Mouse (Mus musculus) cerebellum, postnatal 25 days (tissue): Measurements from ENCODE around the gene Ptprq.

Source experiments
- DNase-seq, 2 experiments: peaks; one replicate each; pipeline ENCODE4 v3.0.0; 2021; ENCODE audit warnings: mixed read lengths in 2 of 2

Ptprq gene

DNA sequence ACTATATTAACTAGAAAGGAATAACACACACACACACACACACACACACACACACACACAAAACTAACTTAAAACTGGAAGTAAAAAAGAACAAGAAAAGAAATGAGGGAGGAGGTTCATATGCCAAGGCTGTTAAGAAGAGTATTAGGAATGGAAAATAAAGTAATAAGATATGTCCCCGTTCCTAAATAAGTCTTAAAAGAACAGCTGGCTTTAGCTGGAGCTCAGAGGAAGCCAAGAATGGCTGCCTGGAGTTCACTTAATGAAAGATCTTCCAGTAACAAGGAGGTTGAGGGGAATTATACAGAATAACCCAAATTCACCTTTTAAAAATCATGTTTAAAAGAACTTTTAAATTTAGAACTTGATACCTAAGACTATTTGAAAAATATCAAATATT, 93.2 kb downstream of the Ptprq start:
- no peak for DNase-seq

DNA sequence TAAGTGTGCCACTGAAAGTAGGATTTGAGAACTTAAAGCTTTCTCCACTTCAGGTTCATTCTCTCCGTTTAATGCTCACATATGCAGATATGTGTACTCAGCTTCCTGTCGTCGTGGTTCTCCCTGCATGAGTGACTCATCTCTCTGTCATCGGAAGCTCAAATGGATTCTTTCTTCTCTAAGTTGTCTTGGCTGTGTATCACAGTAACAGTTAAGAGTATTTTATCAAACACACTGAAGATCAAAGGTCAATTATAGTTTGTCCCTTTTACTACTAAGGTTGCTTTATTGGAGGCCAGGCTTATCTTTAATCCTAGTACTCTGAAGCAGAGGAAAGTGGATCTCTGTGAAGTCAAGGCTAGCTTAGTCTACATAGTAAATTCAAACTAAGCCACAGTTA, 95.6 kb downstream of the Ptprq start:
- no peak for DNase-seq

DNA sequence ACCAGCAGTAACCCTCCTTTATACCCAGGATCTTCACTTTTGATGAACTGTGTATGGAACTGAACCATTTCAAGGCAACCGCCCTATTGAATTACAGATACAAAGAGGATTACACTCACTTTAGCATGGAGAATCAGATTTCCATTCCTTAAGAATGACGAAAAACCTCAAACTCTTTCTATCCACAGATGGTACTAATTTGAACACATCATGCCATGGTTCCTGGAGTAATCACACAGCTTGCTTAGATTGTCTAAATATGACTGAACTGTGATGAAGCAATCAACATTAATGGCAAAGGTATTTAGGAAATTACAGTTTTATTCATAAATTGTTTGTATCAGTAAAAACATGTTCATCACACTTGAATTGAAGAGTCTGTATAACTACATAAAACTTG, 104.4 kb downstream of the Ptprq start:
- no peak for DNase-seq

DNA sequence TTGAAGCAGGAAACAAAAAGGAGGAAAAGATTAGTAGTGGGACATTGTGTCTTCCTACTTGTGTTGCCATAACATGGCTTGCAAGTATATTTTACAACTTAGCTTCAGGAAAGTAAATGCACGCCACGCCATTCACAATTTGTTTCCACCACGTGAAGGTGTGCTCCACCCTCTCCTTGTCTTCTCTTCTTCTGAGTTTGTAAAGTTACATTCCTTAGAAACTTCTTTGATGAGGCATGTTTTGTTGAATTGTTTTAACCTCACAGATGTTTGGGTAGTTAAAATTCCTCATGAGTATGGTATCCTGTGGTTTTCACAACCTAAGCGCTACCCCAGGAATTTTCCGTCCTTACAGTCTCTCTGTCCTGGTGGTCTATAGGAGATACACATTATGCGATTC, 118.5 kb downstream of the Ptprq start:
- no peak for DNase-seq

DNA sequence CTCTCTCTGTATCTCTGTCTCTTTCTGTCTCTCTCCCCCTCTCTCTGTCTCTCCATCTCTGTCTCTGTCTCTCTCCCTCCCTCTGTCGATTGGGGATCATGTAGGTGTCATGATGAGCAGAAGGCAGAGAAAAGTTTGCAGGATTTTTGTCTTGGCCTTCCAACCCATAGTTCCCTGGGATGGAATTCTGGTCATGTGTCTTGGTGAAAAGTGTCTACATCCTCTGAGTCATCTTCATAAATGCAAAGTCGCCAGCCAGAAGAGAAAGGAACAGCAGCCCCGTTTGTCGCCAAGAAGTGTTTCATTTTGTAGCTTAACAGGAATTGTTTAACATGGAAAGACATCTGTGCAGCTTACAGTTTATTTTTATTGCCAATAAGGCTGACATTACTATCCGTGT, 136.5 kb downstream of the Ptprq start:
- DNase-seq, result no peak

DNA sequence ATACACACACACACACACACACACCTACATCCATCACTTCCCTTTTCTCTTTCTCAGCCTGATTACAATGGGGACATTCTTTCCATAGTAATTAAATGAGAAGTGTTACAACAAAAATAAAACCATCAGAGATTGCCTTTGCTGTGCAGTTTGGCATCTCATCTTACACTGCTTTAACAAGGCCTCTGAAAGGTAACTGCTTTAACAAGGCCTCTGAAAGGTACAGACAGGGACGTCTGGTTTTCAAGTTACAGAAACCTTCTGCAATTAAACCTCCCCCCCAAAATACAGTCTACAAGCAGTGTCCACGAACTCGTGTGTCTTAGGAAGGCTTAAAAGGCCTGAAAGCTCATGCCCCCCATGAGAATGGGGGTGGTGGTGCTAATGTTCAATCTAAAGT, 150.8 kb downstream of the Ptprq start:
- DNase-seq, result no peak

DNA sequence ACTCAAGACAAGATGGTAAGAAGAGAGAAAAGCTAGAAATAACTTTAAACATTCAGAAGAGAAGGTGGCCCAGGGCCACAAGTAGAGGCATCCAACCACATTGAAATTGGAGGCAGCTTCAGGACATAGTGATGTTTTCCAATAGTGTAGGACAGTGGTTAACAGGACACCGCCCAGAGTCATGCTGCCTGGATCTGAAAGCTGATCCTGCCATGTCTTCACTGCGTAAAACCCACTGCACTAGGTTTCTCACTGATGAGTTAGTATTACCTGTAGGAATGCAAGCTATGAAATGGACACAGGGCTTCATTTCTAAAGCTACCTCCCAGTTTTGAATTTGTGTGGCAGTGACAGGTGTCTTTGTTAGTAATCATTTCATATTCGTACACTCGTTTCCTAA, 151.6 kb downstream of the Ptprq start:
- no peak for DNase-seq

DNA sequence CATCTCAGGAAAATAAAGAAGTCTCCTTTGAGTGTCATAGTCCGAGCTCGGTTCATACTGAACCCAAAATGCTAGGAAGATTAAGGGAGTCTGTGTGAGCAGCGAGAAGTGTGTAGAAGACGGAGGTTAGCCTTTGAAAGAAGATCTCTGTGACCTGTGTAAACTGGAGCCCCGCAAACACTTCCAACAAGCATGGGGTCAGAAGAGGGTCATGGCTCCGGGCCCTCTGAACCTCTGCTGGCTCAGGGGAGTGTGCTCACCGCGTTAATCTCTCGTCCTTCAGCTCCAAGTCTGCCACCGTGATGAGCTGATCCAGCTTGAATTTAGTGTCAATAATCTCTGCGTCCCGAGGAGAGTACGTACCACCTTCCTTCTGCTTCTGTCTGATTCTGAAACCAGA, 157.0 kb downstream of the Ptprq start:
- DNase-seq, result no peak

DNA sequence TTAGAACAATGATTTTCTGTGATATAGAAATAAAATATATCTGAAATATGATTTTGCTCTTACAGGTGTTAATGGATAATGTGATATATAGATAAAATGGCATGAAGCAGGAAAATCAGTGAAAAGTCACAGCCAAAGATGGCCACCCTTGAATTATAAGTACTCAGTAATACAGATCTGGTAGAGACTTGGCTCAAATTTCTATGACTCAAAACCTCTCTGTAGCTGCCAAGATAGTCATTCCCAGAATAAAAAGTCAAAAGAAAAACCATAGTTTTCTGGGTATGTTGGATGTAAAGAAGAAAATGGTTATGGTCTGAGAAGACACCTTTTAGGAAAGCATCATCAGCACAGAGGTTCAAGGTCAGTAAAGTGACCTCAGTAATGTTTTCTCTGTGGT, 159.0 kb downstream of the Ptprq start:
- DNase-seq, result no peak

DNA sequence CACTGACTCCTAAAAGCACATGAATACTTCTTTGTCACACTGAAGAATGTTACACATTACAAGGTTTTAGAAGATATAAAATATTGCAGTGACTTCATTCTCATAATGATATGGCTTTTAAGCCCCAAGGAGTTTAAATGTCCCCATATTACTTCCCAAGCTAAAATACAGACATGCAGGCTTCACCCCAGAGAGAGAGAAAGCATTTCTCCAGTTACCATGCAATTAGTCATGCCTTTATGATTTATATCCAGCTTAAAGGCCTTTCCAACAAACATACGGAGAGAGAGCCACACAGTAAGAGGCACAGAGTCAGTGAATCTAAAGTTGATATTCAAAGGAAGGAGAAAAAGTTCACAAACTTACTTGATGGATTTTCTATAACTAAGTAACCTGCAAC, 176.8 kb downstream of the Ptprq start:
- no peak for DNase-seq

DNA sequence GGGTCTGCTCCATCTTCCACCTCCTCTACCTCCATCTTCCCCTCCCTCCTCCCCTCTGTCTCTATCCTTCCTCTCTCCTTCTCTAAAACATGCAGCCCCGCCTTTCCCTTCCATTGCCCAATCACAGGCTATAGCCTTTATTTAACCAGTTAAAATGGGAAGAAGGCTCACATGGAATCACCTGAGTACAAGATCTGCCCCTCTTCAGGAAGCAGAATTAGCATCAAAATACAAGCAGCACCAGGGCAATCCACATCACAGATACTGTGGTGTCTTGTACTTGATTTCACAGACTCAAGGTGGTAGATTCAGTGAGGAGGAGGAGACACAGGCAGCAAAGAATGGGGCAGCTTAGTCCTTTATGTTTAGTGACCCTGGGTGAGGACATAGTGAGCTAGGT, 191.1 kb downstream of the Ptprq start:
- no peak for DNase-seq

DNA sequence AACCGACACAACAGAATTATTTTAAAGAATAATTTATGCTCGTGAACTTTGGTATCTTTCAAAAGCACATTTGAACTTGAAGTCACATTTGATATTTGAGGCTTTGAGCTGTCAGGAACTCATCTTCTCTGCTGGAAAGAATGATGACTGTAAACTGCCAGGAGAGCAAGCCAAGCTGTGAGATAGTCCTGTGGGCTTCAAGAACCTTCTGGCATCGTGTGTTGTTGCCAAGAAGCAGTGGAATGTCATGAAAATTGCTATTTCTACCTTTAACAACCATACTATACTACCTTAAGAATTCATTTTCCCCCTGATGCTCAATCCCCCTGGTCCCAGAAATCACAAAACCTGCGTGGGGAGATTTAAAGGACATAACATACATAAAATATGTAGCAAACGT, 200.6 kb downstream of the Ptprq start:
- DNase-seq, result peak; percentile 11 to 38

DNA sequence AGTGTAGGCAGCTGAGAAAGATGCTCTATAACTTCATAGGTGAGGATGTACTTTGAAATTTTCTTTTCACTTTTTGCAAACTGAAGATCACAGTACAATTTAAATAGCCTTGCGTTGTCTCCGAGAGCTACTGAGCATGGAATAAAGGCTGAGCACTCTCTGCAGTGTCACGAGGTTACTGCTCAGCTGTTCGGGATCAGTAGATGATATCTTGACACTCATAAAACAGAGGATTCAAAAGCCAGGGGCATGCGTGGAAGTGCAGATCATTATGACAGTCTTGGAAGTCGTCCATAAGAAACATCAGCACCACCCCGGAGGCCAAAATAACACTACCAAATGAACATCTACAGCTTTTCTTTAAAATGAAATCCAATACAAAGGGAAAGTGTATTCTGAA, 203.2 kb downstream of the Ptprq start:
- DNase-seq, result no peak

DNA sequence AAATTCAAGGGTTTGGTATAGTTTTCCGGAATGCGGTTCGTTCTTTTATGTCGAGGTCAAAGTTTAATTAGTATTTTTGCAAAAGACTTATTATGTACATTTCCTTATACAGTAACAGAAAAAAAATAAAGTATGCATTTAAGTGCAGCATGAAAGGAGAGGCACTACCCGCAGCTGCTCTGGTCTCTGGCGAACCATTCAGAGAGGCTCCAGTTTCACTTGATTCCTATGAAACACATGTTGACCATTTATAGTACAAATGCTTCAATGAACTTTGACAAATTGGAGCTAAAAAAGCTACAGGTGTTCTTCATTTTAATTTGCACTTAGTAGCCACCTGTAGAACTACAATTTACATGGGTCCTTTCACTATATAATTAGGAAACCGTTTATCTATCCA, 205.1 kb downstream of the Ptprq start:
- no peak for DNase-seq

DNA sequence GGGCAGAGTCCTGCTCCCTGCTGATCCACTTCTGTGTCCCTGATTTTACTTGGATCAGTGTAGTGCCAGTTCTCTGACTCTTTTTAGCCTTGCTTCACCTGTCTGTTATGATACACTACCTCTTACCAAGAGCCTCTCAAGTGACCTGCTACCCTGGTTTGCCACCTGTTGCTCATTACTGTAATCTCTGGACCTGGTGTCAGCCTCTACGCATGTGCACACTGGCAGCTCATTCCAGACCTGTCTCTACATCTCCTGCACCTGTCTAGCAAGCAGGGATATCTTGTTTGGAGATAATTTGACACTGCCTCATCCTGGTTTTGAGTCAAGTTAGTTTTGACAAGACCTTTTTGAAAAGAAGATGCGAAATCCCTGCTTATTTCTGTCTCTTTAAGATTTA, 213.5 kb downstream of the Ptprq start:
- no peak for DNase-seq

DNA sequence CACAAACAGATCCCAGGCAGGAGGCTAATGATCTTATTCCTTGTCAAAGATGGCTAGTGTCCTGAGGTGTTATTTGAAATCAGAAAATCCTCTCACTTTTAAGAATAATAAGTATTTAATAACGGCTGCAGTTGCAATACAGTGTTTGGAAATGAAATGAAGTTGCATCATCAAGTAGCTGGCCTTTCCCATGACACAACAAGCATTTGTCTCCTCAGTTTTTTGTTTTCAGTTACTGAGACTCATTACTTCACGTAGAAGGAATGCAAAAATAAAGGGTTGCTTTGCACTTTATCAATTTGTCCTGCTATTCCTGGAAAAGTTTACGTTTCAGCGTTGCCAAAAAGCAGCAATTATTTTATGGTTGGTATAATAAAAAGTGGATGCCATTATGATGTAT, 216.4 kb downstream of the Ptprq start:
- no peak for DNase-seq

DNA sequence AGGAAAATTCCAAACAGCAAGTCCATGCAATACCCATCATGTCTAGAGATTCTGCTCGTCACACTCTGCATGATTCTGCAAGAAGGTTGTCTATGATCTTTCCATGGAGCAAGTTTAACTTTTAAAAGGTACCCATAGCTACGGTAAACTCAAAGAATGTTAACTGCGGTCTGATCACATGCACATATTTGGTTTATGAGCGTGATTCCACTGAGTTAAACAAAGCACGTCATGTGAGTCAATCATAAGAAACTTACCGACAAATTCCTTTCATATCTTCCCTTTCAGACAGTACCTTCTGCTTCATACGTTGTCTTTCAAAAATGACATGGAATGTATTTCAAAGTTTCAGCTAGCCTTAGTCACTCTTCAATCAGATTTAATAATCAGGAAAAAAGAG, 217.7 kb downstream of the Ptprq start:
- no peak for DNase-seq

DNA sequence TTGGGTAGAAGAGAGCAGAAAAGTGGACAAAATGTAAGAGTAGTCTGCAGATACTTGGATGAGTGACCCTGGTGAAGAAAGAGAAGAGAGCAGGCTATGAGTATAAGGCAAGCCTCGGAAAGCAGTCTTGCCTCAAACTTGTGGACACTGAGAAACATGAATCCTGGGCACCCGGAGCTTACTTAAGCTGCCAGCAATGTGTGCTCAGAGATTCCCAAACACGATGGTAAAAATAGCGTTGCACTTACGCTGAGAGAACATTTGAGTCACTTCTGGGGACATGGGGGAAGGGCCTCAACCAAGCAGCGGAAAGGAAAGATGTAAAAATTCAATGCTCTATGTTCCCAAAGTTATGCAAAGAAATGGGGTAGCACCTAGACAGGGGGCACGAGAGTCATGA, 220.2 kb downstream of the Ptprq start:
- DNase-seq, result no peak

DNA sequence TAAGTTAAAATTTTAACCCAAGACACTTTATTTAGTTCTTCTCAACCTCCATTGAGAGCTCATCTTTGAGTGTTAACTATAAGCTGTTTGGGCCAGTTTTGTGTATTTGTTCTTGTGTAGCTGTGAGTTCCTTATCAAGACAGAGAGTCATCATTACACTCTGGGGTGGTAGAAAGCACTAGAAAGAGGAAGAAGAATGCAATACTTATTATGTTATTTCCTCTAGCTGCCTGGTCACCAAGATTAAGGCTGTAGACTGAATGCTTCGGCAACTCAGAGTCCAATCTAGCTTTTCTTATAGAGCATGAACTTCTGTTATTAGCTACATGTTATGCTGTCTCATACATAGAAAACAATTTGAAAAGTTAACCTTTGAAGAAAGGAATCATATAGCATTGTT, 223.4 kb downstream of the Ptprq start:
- DNase-seq, result no peak

DNA sequence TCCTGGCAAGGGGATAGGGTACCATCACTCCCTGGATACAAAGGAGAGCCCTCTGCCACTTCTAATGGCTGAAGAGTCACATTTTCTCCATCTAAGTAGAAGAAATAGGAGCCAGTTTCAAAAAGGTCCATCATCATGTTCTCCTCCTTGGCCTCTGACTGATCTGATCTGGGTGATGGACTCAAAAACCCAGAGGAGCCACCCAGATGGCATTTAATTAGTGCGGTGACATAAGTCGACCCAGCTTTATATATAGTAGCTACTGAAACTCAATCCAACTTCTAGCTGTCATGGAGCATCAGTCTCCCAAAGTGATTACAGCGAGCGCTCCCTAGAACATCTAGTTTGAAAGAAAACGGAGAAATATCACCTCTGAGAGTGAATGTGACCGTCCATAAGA, 225.3 kb downstream of the Ptprq start, which contains the start of gene Myf6:
TSS of gene Myf6 (minus strand) at position 170 of the 400 bp plus-strand sequence.
- no peak for DNase-seq

DNA sequence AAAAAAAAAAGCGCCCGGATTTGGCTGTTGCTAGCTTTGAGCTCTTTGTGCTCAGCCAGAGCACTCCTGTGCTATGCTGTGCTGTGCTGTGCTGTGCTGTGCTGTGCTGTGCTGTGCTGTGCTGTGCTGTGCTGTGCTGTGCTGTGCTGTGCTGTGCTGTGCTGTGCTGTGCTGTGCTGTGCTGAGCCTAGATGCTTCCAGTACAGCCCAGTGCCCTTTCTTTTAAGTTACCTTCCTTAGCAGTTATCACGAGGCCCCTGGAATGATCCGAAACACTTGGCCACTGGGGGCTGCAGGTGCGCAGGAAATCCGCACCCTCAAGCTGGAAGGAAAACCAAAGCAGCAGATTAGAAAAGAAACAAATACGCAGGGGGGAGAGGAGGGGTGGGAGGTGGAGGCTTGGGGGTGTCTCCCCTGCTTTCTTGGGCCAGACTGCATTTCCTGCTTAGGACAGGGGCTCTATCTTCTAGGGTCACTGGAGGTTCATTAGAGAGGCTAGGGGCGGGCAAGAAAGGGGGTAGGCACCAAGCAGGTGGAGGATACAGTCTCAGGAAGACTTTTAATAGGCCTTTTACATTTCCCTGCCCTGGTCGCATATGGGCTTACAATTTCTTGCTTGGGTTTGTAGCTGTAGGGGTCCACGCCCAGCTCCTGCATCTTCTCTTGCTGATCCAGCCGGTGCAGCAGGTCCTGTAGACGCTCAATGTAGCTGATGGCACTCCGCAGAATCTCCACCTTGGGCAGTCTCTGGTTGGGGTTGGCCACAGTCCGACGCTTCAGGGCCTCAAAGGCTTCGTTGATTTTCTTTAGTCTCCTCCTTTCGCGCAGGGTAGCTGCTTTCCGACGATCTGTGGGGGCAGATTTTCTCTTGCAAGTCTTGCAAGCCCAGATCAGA, 226.0 kb downstream of the Ptprq start:
- no peak for DNase-seq

DNA sequence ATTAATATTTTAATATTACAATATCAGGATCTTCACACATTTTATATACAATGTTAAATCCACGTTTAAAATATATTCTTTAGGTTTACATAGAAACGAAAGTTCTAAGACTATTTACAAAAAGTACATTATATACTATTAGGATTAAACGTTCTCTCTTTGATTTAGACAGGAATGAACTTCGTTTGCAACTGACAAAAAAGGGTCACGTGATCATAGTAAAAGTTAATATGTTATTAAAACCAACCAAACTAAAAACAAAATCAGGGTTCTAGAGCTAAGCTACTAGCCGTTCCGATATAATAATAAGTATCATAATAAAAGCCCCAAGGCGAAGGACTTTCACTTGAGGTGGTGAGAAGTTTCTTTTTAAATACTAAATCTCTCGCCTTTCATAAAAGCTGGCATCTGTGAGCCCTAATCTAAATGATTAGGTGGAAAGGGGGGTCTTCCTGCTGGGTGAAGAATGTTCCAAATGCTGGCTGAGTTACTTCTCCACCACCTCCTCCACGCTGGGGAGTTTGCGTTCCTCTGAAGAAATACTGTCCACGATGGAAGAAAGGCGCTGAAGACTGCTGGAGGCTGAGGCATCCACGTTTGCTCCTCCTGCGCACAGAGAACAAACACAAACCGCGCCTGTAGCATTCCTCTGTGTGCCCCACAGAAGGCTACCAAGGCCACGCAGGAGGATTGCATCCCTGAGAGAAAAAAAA, 226.8 kb downstream of the Ptprq start:
- DNase-seq, result peak in 1 of 2 experiments; percentile 11

DNA sequence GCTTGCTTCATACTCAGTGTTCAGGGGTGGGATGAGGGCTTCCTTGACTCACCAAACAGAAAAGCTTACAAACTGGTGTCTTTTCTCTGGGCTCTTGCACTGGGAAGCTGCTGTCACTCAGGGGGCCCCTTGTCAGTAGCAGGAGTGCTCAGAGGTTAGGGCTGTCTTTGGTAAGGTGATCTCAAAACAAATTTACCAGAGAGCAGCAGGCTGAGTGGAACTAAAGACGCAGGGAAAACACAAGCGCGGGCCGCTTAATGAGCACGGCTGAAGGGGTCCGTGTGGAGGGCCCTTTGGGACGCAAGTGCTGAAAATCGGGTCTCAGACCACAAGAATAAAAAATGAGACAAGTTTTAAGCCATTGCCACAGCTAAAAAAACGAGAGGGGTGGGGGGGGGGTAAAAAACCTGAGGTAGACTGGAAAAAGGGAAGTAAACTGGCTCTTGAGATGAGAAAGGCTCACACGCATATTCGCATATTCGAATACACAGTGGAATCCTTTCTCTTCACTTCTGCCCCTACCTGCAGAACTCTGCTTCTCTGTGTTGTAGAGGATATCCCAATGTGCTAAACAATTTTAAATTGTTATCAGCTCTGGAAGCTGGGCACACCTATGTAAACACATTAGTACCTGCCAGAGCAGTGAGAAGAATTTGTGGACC, 231.1 kb downstream of the Ptprq start:
- DNase-seq, result no peak

DNA sequence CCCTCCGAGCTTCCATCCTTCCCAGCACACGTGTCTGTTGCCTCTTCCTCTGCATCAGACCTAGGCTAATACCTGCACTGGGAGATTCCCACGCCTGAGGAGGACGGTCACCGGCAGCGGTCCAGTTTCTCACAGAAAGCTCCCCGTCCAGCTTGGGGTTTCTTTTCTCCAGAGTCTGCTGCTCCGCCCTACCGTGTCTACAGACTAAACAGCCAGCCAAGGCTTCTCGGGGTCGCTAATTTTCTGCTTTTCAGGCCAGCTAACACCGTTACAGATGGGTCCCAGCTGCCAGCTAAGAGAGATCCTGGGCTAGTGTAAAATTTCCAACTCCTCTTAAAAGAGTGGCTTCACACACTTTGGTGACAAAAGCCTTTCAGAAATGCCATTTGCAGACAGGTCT, 233.1 kb downstream of the Ptprq start:
- DNase-seq, result no peak
